Comparison of ENCODE assay signal across 18 mouse cellular contexts in the genomic region with DNA sequence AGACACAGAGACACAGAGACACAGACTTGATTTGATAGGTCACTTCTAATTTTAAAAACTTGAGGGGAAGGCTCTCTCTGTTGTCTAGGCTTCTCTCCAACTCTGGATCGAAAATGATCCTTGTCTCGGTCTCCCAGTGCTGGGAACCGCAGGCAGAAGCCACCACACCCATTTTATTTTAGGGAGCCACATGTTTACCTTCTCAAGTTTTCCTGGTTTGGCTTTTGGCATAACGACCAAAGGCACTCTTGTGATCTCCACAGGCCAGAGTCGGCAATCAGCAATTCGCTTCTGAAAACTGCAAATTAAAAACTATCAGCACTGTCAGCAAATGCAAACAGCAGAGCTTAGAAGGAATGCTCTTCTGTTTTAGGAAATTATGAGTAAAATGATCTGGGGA. TPM values are rescaled to one million over a fixed set of nuclear protein-coding genes. Genes with fewer than 3 reads are reported as not detected.
"Had no signal": no experiment of that assay in that cellular context is flagged by ENCODE, and none has a peak within 500 bp of the region (broad histone marks: within the 10 kb centered on the region; RNA-seq: fewer than 3 reads in every experiment).

No protein-coding gene starts in this region.

- H3K4me2 ChIP-seq: limb, embryonic 15.5 days; liver, embryonic 12.5 days; lung, embryonic 14.5 days; neural tube, embryonic 12.5 days; stomach, embryonic 15.5 days had no signal

- H3K4me1 ChIP-seq: limb, embryonic 15.5 days; liver, embryonic 12.5 days; midbrain, embryonic 10.5 days; neural tube, embryonic 12.5 days; stomach, embryonic 15.5 days had no signal

- H3K27ac ChIP-seq: limb, embryonic 15.5 days; liver, embryonic 12.5 days; midbrain, embryonic 10.5 days; neural tube, embryonic 12.5 days; stomach, embryonic 15.5 days had no signal

- ATAC-seq: liver, embryonic 12.5 days had no signal

- H3K36me3 ChIP-seq: limb, embryonic 15.5 days; liver, embryonic 12.5 days; midbrain, embryonic 10.5 days; neural tube, embryonic 12.5 days; stomach, embryonic 15.5 days had no signal

- H3K27me3 ChIP-seq: limb, embryonic 15.5 days; liver, embryonic 12.5 days; neural tube, embryonic 12.5 days; stomach, embryonic 15.5 days had no signal

- DNase-seq: kidney, postnatal 14 days; left cerebral cortex, postnatal 4 days; lung, embryonic 14.5 days; lung, postnatal 10 days; lung, postnatal 4 days; midbrain, embryonic 14.5 days; right cerebral cortex, postnatal 4 days; thymus, adult 2 months; thymus, postnatal 25 days had no signal

- H3K9me3 ChIP-seq: limb, embryonic 15.5 days; liver, embryonic 12.5 days; midbrain, embryonic 10.5 days; neural tube, embryonic 12.5 days; stomach, embryonic 15.5 days had no signal

- H3K4me3 ChIP-seq: limb, embryonic 15.5 days; liver, embryonic 12.5 days; midbrain, embryonic 10.5 days; neural tube, embryonic 12.5 days; stomach, embryonic 15.5 days had no signal

- H3K9ac ChIP-seq: limb, embryonic 15.5 days; liver, embryonic 12.5 days; lung, embryonic 14.5 days; neural tube, embryonic 12.5 days; stomach, embryonic 15.5 days had no signal

RNA-seq across cellular contexts. Expression of a gene that starts 20.3 kb away (rescaled TPM):
- total RNA-seq: megakaryocyte, adult 5-6 weeks; neutrophil, adult 5-6 weeks had no signal
- polyA plus RNA-seq: liver, embryonic 16.5 days; spleen, adult 2 months; thymus, adult 2 months had no signal
